Mouse (Mus musculus) right cerebral cortex, adult 2 months (tissue): Measurements from ENCODE around the gene Dnali1.

Experiments
- DNase-seq, 2 experiments: peaks; one replicate each; pipeline ENCODE4 v3.0.0; 2021 to 2022; ENCODE audit warnings: low spot score in 2 of 2

Dnali1 gene

DNA sequence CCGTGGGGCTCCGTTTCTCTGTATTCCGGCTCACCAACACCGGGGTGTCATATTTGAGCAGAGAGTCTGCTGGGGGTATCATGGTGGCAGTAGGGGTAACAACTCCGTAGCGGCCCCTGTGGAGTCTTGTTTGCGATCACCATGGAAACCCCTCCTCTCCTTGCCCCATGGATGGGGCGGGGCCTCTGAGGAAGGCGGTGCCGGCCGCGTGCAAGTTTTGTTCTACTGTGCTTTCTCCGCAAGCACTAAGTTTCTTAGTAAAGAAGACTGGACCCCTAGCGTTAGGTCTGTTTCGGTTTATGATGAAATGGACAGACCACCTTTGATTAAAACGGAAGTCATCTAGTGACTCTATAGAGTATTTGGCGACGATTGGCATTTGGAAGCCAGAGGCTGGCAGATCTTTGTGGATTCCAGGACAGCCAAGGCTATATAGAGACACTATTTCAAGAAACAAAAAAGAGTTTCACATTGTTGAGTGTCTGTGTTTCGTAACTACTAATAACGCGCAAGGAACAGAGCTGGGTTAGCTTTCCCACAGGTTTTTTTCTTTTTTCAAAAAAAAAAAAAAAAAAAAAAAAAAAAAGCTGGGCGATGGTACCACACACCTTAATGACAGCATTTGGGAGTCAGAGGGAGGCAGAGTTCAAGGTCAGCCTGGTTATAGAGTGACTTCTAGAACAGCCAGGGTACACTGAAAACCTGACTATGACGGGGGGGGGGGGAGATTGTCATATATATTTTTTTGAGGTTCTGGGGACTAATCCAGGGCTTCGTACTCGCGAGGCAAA, at the start of gene Dnali1:
Gene Dnali1 (minus strand): TSS at position 187 of the 791 bp plus-strand sequence.
- peak; percentile 32 to 40 for DNase-seq

DNA sequence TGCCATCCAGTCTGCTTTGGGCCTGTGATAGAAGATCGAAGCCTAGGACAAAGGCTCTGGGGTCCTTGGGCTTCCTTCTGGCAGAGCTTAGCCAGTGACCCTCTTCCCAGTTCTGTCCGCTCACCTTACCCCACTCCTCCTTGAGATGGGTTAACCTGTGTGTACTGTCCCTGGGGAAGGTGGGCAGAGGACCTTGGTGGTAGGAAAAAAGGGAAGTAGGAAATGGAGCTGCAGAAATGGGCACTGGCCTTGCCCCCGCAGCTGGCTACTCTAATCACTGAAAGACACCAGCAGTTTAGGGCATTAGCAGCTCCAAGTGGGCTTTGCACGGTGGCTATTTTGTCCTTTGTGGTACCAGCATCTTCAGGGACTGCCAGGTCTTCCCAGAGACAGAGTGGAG, 49.6 kb upstream of the Dnali1 start:
- DNase-seq: no peak

DNA sequence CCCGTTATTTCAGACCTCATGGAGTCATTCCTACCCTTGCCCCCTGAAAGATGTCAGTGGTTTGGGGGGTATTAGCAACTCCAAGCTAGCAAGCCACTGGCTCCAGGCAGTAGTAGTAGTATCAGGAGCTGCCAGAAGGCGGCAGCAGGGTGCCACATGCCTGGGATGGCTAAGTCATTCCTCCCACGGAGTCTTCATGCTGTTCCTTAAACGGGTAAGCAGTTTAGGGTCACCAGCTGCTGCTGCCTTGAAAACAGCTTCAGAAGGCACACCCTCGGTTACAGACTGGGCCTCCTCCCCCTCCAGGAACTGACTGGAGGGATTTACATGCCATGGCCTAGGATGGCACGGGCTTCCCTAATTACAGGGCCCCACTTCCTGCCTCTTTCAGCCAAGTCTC, 49.1 kb upstream of the Dnali1 start:
- DNase-seq: peak; percentile 92 to 94

DNA sequence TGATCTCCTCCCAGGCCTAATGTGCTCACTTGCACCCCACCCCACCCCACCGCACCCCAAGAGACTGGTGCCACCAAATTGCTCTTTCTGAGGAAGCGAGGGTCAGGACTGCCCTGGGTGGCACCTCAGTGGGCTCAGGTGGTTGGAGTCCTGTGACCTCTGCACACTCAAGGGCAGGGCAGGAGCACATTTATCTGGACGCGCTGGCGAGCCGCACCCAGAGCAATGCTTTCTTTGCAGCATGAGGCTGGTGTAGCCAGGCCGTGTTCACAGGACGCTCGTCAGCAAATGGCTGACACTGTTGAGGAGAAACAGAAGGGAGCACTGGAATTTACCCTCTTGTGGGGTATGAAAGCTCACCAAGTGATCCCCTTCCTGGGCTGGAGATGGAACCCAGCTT, 39.9 kb upstream of the Dnali1 start:
- no peak for DNase-seq

DNA sequence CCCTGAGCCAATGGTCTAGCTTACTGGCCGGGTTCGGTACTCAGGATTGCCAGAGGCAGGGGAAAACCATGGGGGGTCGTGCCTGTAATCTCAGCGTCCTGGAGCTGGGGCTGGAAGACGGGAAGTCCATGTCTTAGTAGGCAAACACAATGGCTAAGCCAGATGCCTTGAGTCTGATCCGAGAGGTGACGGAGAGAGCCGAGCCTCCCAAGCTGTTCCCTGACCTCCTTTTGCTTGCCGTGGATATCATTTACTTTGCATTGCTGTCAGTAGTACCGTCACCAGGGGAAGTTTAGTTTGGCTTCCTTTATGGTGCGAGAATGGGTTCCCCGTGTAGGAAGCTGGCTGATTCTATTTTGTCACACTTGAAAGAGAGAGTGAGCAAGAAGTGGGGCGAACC, 35.8 kb upstream of the Dnali1 start:
- no peak for DNase-seq

DNA sequence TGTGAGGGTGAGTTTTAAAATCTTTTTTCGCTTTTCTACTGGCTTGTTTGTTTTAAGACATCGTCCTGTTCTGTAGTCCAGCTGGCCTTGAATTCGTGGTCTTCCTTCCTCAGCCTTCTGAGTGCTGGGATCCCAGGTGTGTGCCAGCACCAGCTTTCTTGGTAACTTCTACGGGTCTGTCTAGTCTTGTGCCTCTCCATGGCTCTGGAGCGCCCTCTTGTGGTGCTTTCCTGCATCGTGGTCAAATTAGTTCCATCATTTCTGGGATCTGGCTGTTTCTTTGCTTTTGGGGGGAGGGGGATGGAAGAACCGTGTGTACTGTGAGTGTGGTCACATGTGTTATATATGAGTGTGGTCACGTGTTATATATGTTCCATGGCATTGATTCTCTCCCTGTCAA, 34.0 kb upstream of the Dnali1 start:
- peak; percentile 87 to 92 for DNase-seq

DNA sequence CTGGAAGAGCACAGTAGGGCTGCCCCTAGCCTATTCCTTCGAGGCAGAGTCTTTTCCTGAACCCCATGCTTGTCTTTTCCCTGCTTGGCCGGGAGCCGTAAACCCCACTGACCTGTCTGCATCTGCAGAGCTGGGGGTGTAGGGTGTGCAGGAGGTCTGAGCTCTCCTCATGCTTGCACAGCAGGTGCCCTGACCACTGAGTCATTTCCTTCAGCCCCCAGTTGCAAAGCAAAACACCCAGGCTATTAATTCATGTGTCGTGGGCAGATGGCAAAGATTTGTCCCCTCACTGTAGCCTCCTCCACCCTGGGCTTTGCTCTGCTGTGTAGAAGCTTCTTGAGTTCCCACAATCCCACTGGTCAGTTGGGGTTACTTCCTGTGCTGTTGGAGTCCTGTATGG, 31.9 kb upstream of the Dnali1 start:
- no peak for DNase-seq

DNA sequence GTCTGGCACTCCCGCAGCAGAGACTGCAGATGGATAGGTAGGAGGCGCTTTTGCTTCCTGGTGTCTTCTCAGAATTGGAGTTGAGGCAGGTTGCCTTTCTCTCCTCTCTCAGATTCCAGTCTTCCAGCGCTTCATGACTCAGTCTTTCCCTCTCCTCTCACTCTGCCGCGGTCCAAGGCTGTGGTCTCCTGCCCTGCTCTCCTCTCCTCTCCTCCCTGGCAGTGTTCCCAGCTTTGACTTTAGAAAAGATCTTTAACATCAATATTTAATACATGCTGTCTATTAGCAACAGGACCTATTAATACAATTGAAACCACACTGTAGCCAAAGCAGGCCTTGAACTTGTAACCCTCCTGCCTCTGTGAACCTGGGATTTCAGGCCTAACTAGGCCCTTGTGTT, 30.6 kb upstream of the Dnali1 start:
- no peak for DNase-seq

DNA sequence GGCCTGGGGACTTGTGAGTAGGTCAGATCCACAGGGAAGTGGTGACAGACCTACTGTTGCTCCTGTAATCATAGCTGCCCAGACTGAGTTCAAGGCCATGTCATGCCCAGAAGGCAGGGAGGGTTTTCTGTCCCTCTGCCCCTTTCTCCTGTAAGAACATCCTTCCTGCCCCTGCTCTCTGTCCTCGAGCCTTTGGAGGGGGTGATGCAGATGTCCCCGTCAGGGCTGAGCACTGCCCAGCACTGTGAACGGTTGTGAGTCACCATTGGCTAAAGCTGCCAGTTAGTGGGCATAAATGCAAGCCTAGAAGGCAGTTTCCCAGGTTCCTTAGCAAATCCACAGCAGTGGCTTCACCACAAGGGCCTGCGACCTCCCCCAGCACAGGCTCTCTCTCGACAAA, 27.5 kb upstream of the Dnali1 start:
- no peak for DNase-seq

DNA sequence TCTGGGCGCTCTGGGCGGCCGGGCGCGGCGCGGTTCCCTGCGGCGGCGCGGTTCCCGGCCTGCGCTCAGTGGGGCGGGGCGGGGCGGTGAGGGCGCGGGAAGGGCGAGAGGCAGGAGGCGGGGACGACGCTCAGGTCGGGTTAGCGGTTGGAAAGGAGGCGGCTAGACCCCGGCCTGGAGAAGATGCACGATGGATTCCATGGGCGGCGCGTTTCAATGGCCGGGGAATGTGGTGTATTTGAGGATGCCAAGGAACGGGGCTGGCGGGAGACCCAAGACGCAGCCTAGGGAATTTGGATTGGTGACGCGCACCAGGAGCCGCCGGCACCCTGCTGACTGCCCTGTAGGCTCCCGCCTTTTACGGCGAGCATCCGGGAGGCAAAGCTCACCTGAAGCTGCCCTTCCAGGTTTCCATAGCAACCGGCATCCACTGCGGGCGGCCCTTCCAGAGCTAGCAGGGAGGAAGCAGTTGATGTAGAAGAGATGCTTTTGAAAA, 19.9 kb upstream of the Dnali1 start:
- peak; percentile 74 to 75 for DNase-seq

DNA sequence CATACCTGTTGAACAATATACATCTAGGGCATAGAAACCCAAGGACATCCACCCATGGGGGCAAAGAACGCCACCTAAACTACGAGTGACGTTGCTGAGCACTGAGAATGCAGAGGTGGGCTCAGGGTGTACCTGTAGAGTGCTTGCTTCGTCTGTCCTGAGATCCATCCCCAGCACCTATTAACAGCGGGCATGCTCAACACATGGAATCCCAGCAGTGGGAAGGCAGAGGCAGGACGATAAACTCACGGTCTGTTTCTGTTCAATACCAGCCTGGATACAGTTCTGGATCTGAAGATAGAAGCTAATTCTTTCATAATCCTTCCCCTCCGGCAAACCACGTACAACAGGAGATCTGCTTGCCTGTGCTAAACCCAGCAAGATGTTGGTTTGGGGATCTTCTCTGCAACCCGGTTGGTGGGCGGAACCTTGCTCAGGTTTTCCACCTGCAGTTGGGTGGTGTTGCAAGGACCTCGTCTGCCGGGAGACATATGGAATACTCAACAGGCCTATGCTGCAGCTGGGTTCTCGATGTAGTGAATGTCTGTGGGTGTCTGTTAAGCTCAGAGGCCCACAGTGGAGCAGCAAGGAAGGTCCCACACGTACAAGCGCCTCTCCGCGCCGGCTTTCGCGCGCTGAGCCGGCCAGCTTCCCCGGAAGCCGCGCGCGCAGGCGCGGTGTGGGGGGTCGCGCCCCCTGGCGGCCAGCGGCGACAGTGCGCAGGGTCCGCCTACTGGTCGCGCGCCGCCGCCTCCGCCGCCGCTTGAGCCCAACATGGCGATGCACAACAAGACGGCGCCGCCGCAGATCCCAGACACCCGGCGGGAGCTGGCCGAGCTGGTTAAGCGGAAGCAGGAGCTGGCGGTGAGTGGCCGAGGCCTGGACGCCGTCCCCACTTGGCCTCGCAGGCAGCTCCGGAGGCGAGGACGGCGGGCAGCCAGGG, 19.2 kb upstream of the Dnali1 start, which contains the start of gene Meaf6:
Gene Meaf6 (plus strand): TSS at position 732 of the 943 bp plus-strand sequence.
- DNase-seq: peak; percentile 90 to 94

DNA sequence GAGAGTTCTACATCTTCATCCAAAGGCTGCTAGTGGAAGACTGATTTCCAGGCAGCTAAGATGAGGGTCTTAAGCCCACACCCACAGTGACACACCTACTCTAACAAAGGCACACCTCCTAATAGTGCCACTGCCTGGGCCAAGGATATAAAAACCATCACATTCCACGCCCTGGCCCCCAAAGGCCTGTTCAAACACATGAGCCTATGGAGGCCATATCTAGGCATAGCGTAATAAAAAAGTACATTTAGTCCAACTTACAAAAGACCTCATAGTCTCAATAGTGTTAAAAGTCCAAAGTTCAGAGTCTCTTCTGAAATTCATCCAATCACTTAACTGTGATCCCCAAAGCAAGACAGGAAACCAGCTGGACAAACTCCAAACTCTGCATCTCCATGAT, 13.2 kb upstream of the Dnali1 start:
- no peak for DNase-seq

DNA sequence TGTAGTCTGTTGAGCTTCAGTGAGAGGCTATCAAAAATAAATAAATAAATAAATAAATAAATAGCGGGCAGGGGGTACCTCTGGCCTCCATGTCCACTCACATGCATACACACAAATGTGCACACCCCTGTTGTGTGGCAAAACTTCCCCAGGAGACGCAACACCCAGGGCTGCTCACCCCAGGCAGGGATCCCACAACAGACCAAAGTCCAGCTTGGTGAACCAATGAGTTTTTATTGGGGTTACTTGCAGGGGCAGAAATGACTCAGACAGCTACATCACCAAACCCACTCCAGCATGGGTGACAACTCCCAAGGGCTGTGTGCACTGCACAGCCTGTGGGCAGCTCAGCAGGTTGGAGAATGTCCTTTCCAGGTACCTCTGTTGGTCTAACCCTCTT, 12.2 kb upstream of the Dnali1 start:
- no peak for DNase-seq

DNA sequence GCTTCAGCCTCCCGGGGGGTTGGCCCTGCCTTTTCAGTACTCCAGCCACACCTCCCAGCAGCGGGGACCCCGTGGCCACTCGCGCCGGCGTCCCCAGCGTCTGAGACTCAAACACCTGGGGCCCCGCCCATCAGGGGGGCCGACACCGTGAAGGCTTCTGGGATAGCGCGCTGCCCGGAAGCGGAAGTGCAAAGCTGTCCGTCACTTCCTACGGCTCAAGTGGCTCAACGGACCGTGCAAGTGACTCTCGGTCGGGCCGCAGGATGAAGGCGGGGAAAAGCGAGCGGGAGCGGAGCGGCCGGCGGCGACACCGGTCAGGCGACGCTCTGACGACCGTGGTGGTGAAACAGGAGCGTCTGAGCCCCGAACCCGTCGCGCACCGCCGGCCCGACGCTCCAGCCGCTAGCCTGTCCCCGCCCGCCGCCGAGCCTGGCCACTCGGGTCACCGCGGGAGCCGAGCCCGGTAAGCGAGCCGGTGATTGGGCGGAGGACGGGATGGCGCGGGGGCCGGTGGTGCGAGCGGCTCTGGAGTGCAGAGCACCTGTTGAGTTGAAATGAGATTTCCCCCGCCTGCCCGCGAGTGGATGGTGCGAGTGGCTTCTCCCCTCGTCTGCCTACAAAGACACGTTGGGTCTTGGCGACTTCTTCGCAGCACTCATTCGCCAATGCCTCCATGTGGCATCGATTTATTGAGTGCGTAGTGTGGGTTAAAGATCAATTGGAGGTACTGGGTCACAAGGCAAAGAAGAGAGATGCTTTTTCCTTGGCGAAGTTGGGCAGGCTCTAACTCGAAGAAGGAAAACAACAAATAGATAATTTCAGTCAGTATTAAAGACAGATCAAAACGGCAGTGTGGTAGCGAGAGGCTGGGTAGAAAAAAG, 1.2 kb upstream of the Dnali1 start, which contains the start of gene Snip1:
Gene Snip1 (plus strand): TSS at position 183 of the 881 bp plus-strand sequence.
- DNase-seq: peak; percentile 95 to 97

DNA sequence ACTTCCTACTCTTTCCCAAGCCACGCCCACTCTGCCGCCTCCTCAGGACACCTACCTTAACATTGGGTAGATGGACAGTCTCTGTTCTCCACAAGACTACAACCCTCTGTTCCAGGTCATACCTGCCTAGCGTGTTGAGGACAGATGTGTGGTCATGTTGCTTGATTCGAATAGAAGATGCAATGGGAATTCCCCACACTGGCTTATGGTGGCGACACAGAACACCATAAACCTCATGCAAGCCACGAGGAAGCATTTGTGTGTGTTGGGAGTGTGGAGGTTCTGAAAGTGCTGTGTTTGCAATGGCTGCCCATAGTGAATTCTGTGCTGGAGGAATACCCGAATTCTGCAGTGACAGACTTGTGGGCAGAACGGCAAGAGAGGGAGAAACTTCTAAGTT, 1.7 kb downstream of the Dnali1 start:
- no peak for DNase-seq

DNA sequence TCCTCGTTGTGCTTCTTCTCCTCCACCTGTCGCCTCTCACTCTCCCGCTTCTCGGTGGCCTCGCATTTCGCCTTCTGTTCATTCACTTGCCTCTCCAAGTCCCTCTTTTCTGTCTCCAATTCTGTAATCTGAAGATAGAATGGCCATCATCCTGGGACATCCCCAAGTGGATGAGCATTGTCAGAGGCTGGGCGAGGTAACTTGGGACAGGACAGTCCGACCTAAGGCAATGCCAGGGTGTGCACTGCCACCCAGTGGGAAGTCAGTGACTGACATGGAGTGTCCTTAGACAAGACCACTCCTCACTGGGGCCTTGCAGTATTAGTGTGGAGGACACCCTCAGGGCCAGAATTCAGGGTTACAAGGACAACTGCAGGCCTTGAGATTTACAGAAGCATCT, 6.5 kb downstream of the Dnali1 start:
- DNase-seq: peak; percentile 57 to 70

DNA sequence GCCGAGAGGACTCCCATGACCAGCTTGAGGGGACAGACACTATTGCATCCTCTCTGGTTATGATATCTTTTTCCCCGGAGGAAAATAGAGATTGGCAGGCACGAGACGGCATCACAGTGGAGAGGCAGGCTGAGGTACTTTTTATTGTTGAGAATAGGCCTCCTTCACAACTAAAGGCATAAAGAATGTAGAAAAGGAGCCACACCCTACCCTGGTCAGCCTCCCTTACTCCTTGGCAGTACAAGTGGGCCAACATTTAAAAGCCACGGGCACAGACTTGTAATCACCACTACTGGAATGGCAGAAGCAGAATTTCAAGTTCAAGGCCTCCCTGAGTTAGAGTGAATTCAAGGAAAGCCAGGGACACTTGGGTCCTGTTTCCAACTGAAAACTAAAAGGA, 7.5 kb downstream of the Dnali1 start:
- DNase-seq: no peak

DNA sequence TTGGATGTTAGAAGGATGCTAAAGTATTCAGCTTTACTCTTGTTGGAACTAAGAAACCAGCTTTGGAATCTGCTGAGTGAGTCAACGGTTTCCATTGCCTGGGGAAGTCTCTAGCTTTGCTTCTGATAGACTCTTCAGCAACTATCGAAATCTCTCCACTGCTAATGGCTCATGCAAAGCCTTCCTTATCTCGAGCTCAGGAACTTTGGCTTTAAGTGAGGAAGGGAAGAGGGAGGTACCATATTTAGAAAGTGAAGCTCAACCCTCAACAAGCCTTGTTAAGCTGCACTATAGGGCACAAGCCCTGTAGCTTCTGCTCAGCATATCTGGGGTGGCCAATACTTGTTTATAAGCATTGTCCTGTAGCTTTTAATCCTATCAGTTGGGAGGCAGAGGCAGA, 8.2 kb downstream of the Dnali1 start:
- DNase-seq: no peak

DNA sequence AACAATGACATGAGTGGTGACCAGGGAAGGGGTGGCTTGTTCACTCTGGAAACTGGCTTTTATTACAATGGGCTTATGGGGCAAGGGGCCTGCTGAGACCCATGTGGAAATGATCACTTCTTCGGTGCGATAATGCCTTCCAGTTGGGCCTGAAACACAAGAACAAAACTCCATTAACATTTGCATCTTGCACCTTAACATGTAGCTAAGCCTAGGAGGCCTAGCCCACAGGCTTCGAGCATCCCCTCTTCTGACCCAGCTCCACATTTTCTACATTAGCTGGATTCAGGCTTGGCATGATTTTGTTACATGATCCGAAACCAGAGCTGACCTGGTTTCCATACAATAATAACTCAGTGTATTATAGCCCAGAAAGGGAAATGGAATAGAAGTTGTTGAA, 9.0 kb downstream of the Dnali1 start:
- no peak for DNase-seq

DNA sequence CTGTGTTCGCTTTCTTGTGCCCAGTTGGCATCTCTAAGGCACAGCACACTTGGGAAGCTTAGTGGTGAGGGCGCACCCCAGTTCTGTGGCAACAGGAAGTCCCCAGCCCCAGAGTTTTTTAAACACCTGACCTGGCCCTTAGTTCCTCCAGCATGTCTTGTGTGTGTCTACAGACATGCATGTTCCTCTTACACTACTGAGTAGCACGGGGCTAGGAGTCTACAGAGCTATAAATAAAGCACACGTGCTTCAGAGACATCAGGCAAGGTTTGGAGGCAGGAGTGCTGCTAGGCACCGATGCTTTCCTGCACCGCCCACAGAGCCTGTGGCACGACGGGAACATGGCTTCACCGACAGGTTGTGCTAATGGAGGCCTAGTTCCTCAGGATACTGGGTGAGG, 10.1 kb downstream of the Dnali1 start:
- peak; percentile 16 to 21 for DNase-seq

DNA sequence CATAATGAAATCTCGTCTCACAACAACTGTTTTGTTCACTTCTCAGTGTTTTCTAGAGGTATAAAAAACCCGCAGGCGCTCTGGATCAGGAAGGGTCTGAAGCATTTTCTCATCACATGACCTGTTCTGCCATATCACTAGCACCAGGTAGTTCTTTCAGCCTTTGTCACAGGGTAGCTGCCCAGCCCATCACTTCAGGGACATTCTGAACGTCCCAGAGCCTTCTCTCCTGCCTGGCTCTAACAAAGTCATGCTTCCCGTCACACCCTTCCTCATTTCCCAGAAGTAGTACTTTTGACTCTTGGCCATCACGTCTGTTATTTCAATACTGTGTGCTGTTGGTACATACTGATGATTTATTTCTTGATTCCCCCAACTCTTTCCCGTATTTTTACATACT, 21.0 kb downstream of the Dnali1 start:
- DNase-seq: no peak
